Mouse (Mus musculus) intestine, embryonic 14.5 days (tissue): ENCODE results near the gene Gm26602. TPM values are rescaled to one million over a fixed set of nuclear protein-coding genes. Genes with fewer than 3 reads are reported as not detected.

Experiments
- ATAC-seq: fragments of 200-750 bp; cut with Nextera tagmentation; replicated peaks from 2 replicates; pipeline ENCODE4 v1.8.0; 2017; ENCODE audit warnings: low read depth, moderate number of reproducible peaks, moderate TSS enrichment, moderate library complexity; ENCODE audit not compliant: low FRiP score, low TSS enrichment
- DNase-seq: peaks from one replicate; pipeline ENCODE4 v3.0.0-alpha.2; 2018; ENCODE audit warnings: low spot score
- H3K27ac ChIP-seq: fragments of 300-500 bp; sonication (generic); 2 replicates; pipeline ENCODE4 v1.5.1; 2014; ENCODE audit warnings: low read depth, mild to moderate bottlenecking, control low read depth
- H3K27me3 ChIP-seq: fragments of 300-500 bp; sonication (generic); replicated peaks from 2 replicates; pipeline ENCODE4 v1.6.1; 2014; ENCODE audit warnings: low read length, control low read depth; ENCODE audit not compliant: control insufficient read depth, insufficient read depth
- H3K36me3 ChIP-seq: fragments of 300-500 bp; sonication (generic); 2 replicates; pipeline ENCODE4 v1.6.1; 2014; ENCODE audit warnings: low read length, control low read depth; ENCODE audit not compliant: control insufficient read depth, insufficient read depth
- H3K4me1 ChIP-seq: fragments of 300-500 bp; sonication (generic); replicated peaks from 2 replicates; pipeline ENCODE4 v1.6.1; 2014; ENCODE audit warnings: low read length, control low read depth, mixed read lengths; ENCODE audit not compliant: control insufficient read depth, insufficient read depth
- H3K4me2 ChIP-seq: fragments of 300-500 bp; sonication (generic); 2 replicates; pipeline ENCODE4 v1.6.1; 2014; ENCODE audit warnings: low read length
- H3K4me3 ChIP-seq: fragments of 300-500 bp; sonication (generic); 2 replicates; pipeline ENCODE4 v1.5.1; 2014; ENCODE audit warnings: low read depth, low read length, control low read depth, mixed read lengths
- H3K9ac ChIP-seq: fragments of 300-500 bp; sonication (generic); 2 replicates; pipeline ENCODE4 v1.6.1; 2014; ENCODE audit warnings: mild to moderate bottlenecking, low read length
- H3K9me3 ChIP-seq: fragments of 300-500 bp; sonication (generic); 2 replicates; pipeline ENCODE4 v1.6.1; 2016; ENCODE audit warnings: low read length, control low read depth; ENCODE audit not compliant: control insufficient read depth
- WGBS: fragments of 180-500 bp; shearing (Covaris S2); extraction: QIAGEN DNeasy Blood & Tissue Kit; methylation state at CpG from one replicate; pipeline ENCODE4 v1.1.7; 2014; 5-methylcytosine and 5-hydroxymethylcytosine counted together
- polyA plus RNA-seq: library from polyadenylated mRNA; unstranded; fragments of >200 nt; fragmentation: Nextera tagmentation; extraction: Ambion mirVana; gene quantifications from 2 replicates; pipeline ENCODE4 v1.2.1, GENCODE M21; 2014

Gene Gm26602
- polyA plus RNA-seq, 1 experiment from 2014 or later, result not detected

GRCm38 (mm10) chr10:79937775-79938526, 27.3 kb downstream of the Gm26602 start:
- H3K4me2 ChIP-seq, result no peak overlapping the region
- no peaks in the 10 kb centered on the region for H3K27me3 ChIP-seq
- no peak overlapping the region for H3K9ac ChIP-seq
- no peak overlapping the region for H3K4me3 ChIP-seq
- WGBS, result 72% methylated on average over 11 of the region's 11 CpGs
- H3K27ac ChIP-seq, result no peak overlapping the region
- no peaks in the 10 kb centered on the region for H3K9me3 ChIP-seq
- DNase-seq (no peak), ATAC-seq (no peak)
- H3K4me1 ChIP-seq, result peaks cover 17% of the 10 kb centered on the region
- peaks cover 56% of the 10 kb centered on the region for H3K36me3 ChIP-seq

GRCm38 (mm10) chr10:79940749-79941148, 30.1 kb downstream of the Gm26602 start:
- no peak for DNase-seq
- no peak overlapping the region for H3K9ac ChIP-seq

GRCm38 (mm10) chr10:79942988-79943387, 32.3 kb downstream of the Gm26602 start:
- DNase-seq, result no peak
- no peaks in the 10 kb centered on the region for H3K9me3 ChIP-seq
- H3K27ac ChIP-seq, result peak overlapping the region; percentile 57; the same call in 1 of the 2 replicates
- peaks cover 35% of the 10 kb centered on the region for H3K4me1 ChIP-seq
- H3K4me3 ChIP-seq, result no peak overlapping the region
- H3K27me3 ChIP-seq, result no peaks in the 10 kb centered on the region
- H3K9ac ChIP-seq, result no peak overlapping the region
- H3K4me2 ChIP-seq, result no peak overlapping the region
- 74% methylated on average over 1 of the region's 1 CpGs for WGBS
- ATAC-seq, result no peak
- H3K36me3 ChIP-seq, result peaks cover 22% of the 10 kb centered on the region

More at GRCm38 (mm10) chr10:79940749-79941148, 30.1 kb downstream of the Gm26602 start:
- H3K4me1 ChIP-seq, result peaks cover 28% of the 10 kb centered on the region
- H3K4me2 ChIP-seq, result no peak overlapping the region
- H3K4me3 ChIP-seq, result no peak overlapping the region
- H3K9me3 ChIP-seq, result no peaks in the 10 kb centered on the region
- H3K27ac ChIP-seq, result no peak overlapping the region
- no peaks in the 10 kb centered on the region for H3K27me3 ChIP-seq
- no peak for ATAC-seq
- WGBS, result 61% methylated on average over 7 of the region's 7 CpGs
- H3K36me3 ChIP-seq, result peaks cover 38% of the 10 kb centered on the region

- ATAC-seq, result peak; percentile 45
- Histone ChIP-seq H3K36me3 (peaks cover 20% of the 10 kb centered on the region), H3K27me3 (no peaks in the 10 kb centered on the region), H3K9ac (no peak overlapping the region), H3K27ac (peak overlapping the region; percentile 57), H3K4me3 (no peak overlapping the region), H3K4me2 (0 out of 2 replicates have a peak overlapping the region, but pooled peaks have one; percentile 8), H3K9me3 (no peaks in the 10 kb centered on the region), H3K4me1 (peaks cover 35% of the 10 kb centered on the region)
- 62% methylated on average over 9 of the region's 9 CpGs for WGBS
- peak; percentile 73 for DNase-seq
Observed at GRCm38 (mm10) chr10:79943471-79943901, 32.8 kb downstream of the Gm26602 start.

GRCm38 (mm10) chr10:79945507-79946234, 35.0 kb downstream of the Gm26602 start:
- ATAC-seq, result no peak
- Histone ChIP-seq H3K27me3 (no peaks in the 10 kb centered on the region), H3K9ac (no peak overlapping the region), H3K4me2 (peak overlapping the region; percentile 39; the same call in 1 of the 2 replicates), H3K4me3 (no peak overlapping the region), H3K36me3 (peaks cover 33% of the 10 kb centered on the region), H3K4me1 (peaks cover 35% of the 10 kb centered on the region), H3K9me3 (no peaks in the 10 kb centered on the region), H3K27ac (peak overlapping the region; percentile 77)
- DNase-seq, result no peak
- WGBS, result 21% methylated on average over 16 of the region's 16 CpGs

GRCm38 (mm10) chr10:79946752-79947322, 36.2 kb downstream of the Gm26602 start:
- 19% methylated on average over 7 of the region's 7 CpGs for WGBS
- ATAC-seq, result 0 out of 2 replicates have a peak, but pooled peaks have one; percentile 7
- 0 out of 2 replicates have a peak overlapping the region, but pooled peaks have one; percentile 30 for H3K9ac ChIP-seq
- H3K9me3 ChIP-seq, result no peaks in the 10 kb centered on the region
- H3K4me1 ChIP-seq, result peaks cover 35% of the 10 kb centered on the region
- no peak overlapping the region for H3K4me3 ChIP-seq
- H3K27me3 ChIP-seq, result no peaks in the 10 kb centered on the region
- DNase-seq, result no peak
- H3K4me2 ChIP-seq, result peak overlapping the region; percentile 39
- peaks cover 39% of the 10 kb centered on the region for H3K36me3 ChIP-seq
- peak overlapping the region; percentile 65 for H3K27ac ChIP-seq

- H3K4me1 ChIP-seq, result peaks cover 35% of the 10 kb centered on the region
- H3K4me3 ChIP-seq, result no peak overlapping the region
- H3K4me2 ChIP-seq, result no peak overlapping the region
Observed at GRCm38 (mm10) chr10:79947502-79947901, 36.8 kb downstream of the Gm26602 start.

GRCm38 (mm10) chr10:79949873-79950272, 39.2 kb downstream of the Gm26602 start:
- H3K4me3 ChIP-seq, result no peak overlapping the region
- no peak overlapping the region for H3K9ac ChIP-seq
- H3K27ac ChIP-seq, result no peak overlapping the region
- WGBS, result 52% methylated on average over 4 of the region's 4 CpGs
- peaks cover 53% of the 10 kb centered on the region for H3K36me3 ChIP-seq
- H3K4me2 ChIP-seq, result no peak overlapping the region
- H3K4me1 ChIP-seq, result peaks cover 27% of the 10 kb centered on the region
- no peak for ATAC-seq
- DNase-seq, result no peak
- H3K27me3 ChIP-seq, result no peaks in the 10 kb centered on the region
- no peaks in the 10 kb centered on the region for H3K9me3 ChIP-seq

More at GRCm38 (mm10) chr10:79947502-79947901, 36.8 kb downstream of the Gm26602 start:
- Histone ChIP-seq H3K9me3 (no peaks in the 10 kb centered on the region), H3K9ac (no peak overlapping the region), H3K36me3 (peaks cover 41% of the 10 kb centered on the region), H3K27ac (no peak overlapping the region), H3K27me3 (no peaks in the 10 kb centered on the region)
- ATAC-seq, result no peak
- 60% methylated on average over 6 of the region's 6 CpGs for WGBS
- DNase-seq, result no peak
